8 mouse cellular contexts compared by ENCODE assay signal in genomic region chr2:119270643-119271331, GRCm38 (mm10). TPM values are rescaled to one million over a fixed set of nuclear protein-coding genes. Genes with fewer than 3 reads are reported as not detected.
DNase-seq lines count a peak whose midpoint lies in the region; ATAC-seq and TF ChIP-seq lines count a peak whose summit lies in the region.

Rhov (minus strand) TSS chr2:119271272.

- no peaks in the 10 kb centered on the region for H3K4me1 ChIP-seq in limb, embryonic 13.5 days
- peaks cover 21% of the 10 kb centered on the region for H3K4me1 ChIP-seq in midbrain, embryonic 13.5 days (replicated peaks)

- H3K9ac ChIP-seq in limb, embryonic 13.5 days = peak within 1 kb of the TSS; percentile 71
- peak within 1 kb of the TSS; percentile 83 for H3K9ac ChIP-seq in midbrain, embryonic 13.5 days (replicated peaks)

- WGBS in limb, embryonic 13.5 days = under 1% methylated on average over 49 of the region's 49 CpGs
- under 1% methylated on average over 49 of the region's 49 CpGs for WGBS in midbrain, embryonic 13.5 days

- peak; percentile 76 for ATAC-seq in limb, embryonic 13.5 days (ENCODE audit: low FRiP score, low read depth)
- ATAC-seq in midbrain, embryonic 13.5 days = peak; percentile 88

- peak within 1 kb of the TSS; percentile 97 for H3K4me2 ChIP-seq in limb, embryonic 13.5 days (replicated peaks)
- H3K4me2 ChIP-seq in midbrain, embryonic 13.5 days (replicated peaks) = peak within 1 kb of the TSS; percentile 84

- no peaks in the 10 kb centered on the region for H3K9me3 ChIP-seq in limb, embryonic 13.5 days
- H3K9me3 ChIP-seq in midbrain, embryonic 13.5 days = no peaks in the 10 kb centered on the region

- H3K4me3 ChIP-seq in gastrocnemius, adult 2 months = peak within 1 kb of the TSS; percentile 72
- H3K4me3 ChIP-seq in limb, embryonic 13.5 days = peak within 1 kb of the TSS; percentile 67
- H3K4me3 ChIP-seq in midbrain, embryonic 13.5 days (replicated peaks) = peak within 1 kb of the TSS; percentile 76

- no peak within 1 kb of the TSS for H3K27ac ChIP-seq in gastrocnemius, adult 2 months
- H3K27ac ChIP-seq in limb, embryonic 13.5 days = no peak within 1 kb of the TSS
- peak within 1 kb of the TSS; percentile 65 for H3K27ac ChIP-seq in midbrain, embryonic 13.5 days

- intact Hi-C loops in gastrocnemius, adult 2 months (cut with DNase I) = no loop called here
- intact Hi-C loops in gastrocnemius, postnatal 36 days (cut with DNase I) = no loop called here

- DNase-seq in gastrocnemius, adult 2 months = no peak
- no peak for DNase-seq in gastrocnemius, postnatal 36 days
- peak; percentile 89 for DNase-seq in cerebellum, adult 9-10 months
- DNase-seq in forelimb bud, embryonic 11.5 days (ENCODE audit: low read depth, low spot score) = peak; percentile 37
- DNase-seq in kidney, adult 18-20 months = peak; percentile 72
- DNase-seq in spleen, postnatal 4 days (ENCODE audit: low spot score in 2 of 2) = peak; percentile 75 to 86

- no peak for TF ChIP-seq CTCF in gastrocnemius, adult 2 months (IDR thresholded peaks at IDR 0.05)

- H3K36me3 ChIP-seq in limb, embryonic 13.5 days = no peaks in the 10 kb centered on the region
- H3K36me3 ChIP-seq in midbrain, embryonic 13.5 days = no peaks in the 10 kb centered on the region

- H3K27me3 ChIP-seq in limb, embryonic 13.5 days = peaks cover 27% of the 10 kb centered on the region
- peaks cover 22% of the 10 kb centered on the region for H3K27me3 ChIP-seq in midbrain, embryonic 13.5 days

RNA-seq across cellular contexts. Expression of gene Rhov, which starts in this region (rescaled TPM):
- total RNA-seq in gastrocnemius, adult 2 months (2021) = not detected
- not detected for total RNA-seq in gastrocnemius, postnatal 36 days (2021)
- 11.1 and 11.5 TPM in 2 replicates for polyA plus RNA-seq in limb, embryonic 13.5 days (2015; fragmentation: Nextera tagmentation; extraction: Ambion mirVana)
- polyA plus RNA-seq in midbrain, embryonic 13.5 days (2015; fragmentation: Nextera tagmentation; extraction: Ambion mirVana) = 15.1 and 15.5 TPM in 2 replicates

Comparison
In these comparisons a context has a peak if more than half of its experiments do, and no peak if none do; other contexts are left out.
1. DNase-seq: peak in cerebellum, adult 9-10 months (single experiment), forelimb bud, embryonic 11.5 days (single experiment), kidney, adult 18-20 months (single experiment) and spleen, postnatal 4 days (2 of 2); none in gastrocnemius, adult 2 months (single experiment) and gastrocnemius, postnatal 36 days (0 of 2).
2. Peak in every context shown above with its lines, with median percentiles within 50 percentile points of each other: H3K4me3 ChIP-seq.